Mouse (Mus musculus) megakaryocyte-erythroid progenitor cell, adult 5-6 weeks (primary cell): Measurements from ENCODE around the gene Rptor. TPM values are rescaled to one million over a fixed set of nuclear protein-coding genes. Genes with fewer than 3 reads are reported as not detected.

Source experiments
- ATAC-seq: replicated peaks from 2 replicates; pipeline ENCODE4 v1.8.0; 2016; ENCODE audit warnings: mild to moderate bottlenecking, inconsistent platforms; ENCODE audit not compliant: severe bottlenecking, poor library complexity, low FRiP score, low TSS enrichment
- total RNA-seq, 2 experiments: library from RNA; stranded (forward) in 1 of 2; stranded (reverse) in 1 of 2; fragments of 200-1000, 215-1000 nt in 1 of 2; fragments of >200 nt in 1 of 2; fragmentation: Nextera tagmentation in 1 of 2; gene quantifications; 2 replicates each; pipeline ENCODE4 v1.2.3; 2014 to 2017

The Rptor gene
- total RNA-seq, 2 experiments from 2014 or later, result 10.2 to 29.6 TPM

DNA sequence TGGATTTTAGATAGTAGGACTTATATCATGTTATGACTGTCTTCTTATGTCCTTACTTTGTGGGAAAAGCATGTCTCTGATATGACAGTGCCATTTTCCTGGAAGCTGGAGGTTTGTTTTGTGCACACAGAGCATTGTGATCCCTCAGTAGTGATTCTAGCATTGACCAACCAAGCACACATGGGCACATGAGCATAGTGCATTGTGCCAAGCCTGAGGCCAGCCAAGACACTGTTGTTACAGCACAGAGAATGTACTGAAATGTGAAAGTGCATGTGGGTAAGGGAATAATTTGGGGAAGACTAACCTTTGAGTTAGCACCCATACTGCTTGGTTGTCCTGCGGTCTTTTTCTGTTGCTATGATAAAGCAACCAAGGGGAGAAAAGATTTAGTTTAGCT is 191.3 kb downstream of the Rptor start:
- ATAC-seq, result no peak

DNA sequence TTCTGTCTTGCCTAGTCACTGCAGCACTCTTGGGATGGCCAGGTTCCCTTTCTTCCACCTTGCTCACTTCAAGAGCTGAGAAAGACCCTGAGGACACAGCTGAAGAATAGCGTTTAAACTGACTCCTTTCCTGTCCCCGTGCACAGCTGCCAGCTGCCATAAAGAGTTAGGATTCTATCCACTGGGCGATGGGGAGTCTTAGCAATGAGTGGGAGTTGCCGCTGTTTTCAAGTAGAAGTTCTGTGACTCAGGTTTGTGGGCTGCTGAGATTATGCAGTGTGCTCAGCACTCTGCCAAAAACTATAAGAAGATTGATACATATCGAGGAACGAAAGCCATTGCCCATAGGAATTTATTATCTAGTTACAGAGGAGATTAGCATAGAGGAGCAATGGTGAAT is 192.0 kb downstream of the Rptor start:
- ATAC-seq, result no peak

DNA sequence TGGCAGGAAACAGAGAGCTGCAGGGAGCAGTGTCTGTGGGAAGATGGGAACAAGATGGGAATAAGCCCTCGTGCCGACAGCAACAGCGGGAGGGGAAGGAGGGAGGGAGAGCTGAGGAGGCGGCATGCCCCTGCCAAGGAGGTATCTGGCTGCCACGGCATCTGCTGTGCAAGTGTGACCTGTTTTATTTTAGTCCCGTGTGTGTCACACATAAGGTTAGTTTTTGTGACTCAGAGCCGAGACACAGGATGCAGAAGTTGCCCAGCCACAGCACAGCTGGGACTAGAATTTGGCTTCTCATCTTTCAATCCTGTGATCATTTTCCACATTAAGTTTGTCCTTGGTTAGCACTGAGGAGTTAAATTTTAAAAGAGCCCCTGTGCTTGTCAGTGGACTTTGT is 193.7 kb downstream of the Rptor start:
- ATAC-seq, result no peak

DNA sequence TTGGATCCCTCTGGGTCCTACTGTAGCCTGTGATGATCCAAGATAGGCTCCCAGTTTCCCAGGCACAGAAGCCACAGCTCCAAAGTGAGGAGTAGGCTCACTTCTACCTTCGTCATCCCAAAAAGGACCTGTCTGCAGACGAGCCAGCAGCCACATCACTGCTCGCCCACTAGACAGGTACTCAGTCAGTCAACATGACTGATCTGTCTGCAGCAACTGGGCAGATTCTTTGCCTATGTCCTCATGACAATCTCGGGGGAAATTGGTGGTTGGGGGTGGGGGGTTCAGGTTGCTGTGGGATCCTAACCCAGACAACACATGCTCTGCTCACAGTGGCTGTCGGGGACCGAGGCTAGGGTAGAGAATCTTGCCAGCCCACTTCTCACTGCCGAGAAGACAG is 194.1 kb downstream of the Rptor start:
- no peak for ATAC-seq

DNA sequence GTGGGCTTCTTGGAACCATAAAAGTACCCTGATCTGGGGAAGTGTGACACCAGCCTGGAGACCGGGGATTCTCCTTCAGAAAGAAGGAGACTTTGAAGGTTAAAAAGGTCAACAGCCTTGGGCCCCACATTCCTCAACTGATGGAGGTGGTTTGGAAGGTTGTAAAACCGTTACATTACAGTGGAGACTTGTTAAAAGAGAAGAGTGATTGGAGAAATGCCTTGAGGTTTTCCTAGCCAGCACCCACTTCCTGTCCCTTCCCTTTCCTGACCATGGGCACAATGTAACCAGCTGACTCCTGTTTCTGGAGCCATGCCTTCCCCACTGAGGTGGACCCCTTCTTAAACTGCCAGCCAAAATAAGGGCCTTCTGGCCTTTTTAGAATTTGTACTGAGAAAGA is 196.8 kb downstream of the Rptor start:
- no peak for ATAC-seq

DNA sequence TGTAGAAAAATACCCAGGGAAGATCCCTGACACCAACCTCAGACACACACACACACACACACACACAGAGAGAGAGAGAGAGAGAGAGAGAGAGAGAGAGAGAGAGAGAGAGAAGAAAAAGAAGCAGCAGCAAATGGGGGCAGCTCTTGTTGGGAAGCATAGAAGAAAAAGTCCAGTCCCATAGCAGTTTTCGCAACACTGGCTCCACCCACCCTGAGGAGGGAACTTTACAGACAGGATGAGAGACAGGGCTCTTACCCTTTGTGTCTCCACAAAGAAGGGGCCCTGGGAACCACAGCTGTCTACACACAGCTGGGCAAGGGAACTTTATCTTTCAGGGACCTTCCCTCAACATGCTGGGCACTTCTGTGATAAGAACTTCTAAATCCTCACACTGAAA is 199.2 kb downstream of the Rptor start:
- no peak for ATAC-seq

DNA sequence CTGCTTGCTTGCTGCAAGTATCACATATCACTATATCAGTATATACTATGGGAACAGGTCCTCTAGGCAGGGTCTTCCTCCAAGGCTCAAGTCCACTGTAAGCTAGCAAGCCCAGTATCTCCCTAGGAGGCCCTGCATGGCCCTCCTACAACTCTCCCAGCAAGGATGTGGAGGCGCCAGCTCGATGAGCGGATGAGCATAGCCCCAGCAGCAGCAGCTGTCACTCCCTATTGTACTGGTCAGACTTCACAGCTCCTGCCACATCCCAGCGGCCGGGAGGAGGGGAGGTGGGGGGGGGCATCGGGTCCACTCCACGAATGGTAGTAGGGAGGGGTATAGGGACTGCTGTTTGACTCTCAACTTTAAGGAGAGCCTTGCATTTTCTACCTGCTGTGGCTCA is 200.2 kb downstream of the Rptor start:
- no peak for ATAC-seq

DNA sequence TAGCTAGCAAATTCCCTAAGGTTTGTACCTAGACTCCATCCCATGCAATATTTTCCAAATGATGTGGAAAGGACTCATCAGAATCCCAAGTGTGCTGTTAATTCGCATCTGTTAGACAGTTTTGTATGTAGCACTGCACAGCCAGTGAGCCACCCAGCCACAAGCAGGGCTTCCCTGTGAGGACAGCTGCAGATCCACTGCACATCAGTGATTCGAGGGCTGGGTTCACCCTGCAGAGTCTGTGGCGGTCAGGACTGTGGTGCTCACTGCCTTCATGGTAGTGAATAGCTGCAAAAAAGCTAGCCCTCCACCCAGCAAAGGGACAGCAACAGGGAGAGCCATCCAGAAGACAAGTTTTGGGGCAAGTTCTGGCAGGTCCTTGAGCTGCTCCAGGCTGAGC is 201.7 kb downstream of the Rptor start:
- ATAC-seq, result no peak

DNA sequence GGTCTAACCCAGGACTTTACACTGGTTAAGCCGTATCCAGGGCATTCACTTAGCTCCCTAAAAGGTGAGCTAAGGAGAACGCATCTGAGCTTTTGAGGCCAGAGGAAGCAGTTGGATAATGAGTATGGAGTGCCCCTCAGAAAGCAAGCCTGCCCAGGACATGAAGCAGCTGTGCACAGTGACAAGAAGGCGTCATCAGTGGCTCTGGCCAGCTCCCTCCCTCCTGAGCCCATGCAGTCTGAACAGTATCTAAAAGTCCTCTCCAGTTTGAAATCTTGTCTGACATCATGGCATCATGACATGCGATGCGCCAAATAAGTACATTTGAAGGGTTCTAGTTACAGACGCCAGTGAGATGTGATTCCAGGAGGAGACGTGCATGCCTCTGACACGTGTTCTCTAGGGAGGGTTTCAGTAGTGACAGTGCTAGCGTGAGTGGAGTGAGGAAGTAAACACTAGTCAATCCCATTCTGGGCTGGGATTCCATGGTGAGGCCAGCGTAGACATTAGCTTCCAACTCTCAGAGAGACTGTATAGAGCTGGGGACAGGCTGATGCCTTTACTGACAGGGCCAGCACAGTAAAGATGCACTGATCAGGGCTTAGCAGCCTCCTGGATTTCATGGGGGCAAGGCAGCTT is 202.5 kb downstream of the Rptor start:
- ATAC-seq, result no peak

DNA sequence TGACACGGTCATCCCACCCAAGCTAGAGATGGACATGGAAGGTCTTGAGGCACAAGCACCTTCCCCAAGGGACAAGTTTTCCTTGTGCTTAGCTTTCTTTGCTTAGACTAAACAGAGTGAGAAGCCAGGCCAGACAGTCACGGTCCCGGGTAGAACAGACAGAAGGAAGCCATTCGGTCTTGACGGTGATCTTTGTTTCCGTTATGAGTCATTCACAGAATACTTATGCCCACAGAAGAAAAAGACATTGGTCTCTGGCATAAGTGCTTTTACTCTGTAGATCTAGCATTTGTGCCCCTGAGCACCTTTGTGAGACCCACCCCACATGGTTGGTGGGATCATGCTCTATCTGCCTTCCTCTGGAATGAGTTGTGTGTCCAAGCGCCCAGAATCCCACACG is 203.8 kb downstream of the Rptor start:
- ATAC-seq, result no peak

DNA sequence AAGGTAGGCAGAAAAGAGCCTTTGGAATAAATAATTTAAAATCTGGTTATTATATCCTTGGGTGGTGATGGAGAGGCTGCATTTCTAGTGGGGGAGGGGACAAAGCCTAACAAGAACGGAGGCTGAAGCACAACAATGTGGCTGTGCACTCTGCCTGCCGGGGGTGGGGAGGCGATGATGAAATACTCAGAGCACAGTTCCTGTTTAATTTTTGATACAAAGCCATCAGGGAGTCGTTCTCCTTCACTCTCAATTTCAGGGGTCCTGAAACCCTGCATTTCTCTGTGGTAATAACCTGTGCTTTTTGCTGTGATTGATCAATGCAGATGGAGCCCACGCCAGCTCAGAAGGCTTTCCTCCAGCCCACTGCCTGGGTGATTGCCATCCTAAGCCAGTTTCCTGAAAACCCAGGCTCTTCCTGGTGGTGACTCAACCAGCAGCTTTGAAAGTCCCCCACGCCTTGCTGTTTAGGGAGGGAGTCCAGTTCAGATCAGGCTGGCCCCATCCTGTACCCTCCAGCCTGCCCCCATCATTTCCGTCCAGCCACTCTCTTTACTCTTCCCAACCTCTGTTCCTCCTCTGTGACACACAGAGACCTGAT is 204.8 kb downstream of the Rptor start:
- ATAC-seq, result no peak

DNA sequence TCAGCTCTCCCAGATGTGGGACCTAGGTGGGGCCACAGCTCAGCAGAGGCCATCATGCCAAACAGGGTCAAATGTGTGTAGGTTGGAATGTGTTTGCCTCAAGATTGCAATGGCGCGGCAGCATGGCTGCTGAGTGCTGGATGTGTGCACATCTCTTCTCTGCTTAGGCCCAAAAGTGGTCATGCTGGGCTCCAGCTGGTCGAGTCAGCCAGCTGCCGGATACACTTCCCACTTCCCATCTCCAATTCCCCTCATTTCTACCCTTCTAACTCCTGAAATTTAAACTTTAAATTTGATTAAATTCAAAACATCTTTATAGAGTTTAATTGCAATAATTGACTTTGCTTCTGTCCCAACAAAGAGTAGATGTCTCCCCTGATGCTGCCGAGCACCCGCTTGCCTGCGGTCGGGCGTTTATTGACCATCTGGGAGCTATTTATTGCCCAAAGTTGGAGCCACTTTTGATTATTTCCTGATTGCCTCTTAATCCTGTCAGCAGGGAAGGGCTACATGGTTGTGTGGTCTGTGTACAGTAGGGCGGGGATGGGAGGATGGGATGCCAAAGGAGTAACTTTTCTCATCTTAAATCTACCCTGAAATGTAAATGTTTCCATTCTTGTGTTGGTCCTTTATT is 206.1 kb downstream of the Rptor start:
- ATAC-seq, result no peak

DNA sequence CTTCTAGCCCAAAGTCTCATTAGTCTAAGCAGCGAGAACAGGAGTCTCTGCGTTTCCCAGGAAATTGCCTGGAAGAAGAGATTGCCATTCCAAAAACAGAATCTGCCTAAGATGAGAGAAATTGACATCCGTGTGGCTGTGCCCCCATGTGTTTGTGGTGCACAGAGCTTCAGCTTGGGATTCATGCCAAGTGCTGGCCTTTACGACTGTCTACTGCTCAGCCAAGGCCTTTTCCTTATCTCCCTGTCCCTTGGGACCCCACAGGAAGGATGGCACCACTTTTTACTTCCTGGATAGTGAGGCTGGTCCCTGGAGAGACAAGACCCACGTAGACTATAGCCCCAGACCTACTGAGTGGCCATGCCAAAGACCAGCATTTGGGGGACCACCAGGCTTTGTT is 206.6 kb downstream of the Rptor start:
- ATAC-seq, result no peak

DNA sequence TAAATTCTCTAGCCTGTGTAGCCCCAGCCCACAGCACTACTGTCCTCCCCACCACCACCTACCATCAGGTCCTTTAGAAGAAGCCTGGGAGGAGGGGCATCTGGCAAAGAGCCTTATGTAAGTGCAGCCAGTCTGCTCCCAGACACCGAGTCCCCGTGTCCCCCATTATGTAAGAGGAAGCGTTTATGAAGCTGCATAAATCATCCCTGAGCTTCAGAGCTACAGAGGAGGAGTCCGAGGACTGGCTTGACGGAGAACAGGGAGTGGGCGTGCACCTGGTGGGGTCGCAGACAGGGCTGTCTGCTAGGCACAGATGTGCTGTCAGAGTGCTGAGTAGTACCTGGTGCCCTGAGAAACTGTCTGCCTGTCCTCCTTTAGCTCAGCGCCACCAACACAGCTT is 208.3 kb downstream of the Rptor start:
- no peak for ATAC-seq

DNA sequence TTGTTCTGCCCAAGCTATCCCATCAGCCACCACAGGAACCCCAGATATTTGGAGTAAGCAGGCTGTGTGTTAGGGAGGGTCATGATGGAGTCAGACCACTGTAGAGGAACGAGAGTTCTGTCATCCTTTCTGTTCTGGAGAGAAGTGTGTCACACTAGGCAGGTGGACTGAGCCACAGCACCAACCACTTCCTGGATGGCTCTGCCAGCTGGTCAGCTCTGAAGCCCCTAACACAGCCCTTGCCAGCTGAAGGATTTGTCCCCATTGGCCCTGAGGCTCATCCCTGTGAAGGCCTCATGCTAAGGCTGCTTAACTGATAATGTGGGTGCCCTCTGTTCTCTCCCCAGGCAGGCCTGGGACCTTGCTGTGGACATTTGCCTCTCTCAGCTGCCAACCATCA is 208.9 kb downstream of the Rptor start:
- no peak for ATAC-seq

DNA sequence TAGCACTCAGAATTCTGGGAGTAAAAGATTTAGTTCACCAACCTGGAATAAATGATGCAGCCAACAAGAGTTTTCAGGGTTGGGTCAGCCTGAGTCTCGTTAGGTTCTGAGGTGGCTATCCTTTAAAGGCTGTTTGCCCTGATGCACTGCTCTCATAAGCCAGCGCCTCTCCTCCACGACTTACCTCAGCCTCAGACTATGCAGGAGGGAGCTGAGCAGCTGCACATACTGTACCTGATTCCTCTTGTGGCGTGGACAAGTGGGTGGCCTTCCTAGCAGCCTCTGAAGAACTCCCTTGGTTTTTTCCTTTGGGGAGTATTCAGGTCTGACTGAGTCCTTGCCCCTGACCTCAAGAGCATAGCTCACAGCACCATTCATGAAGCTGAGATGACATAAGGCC is 209.4 kb downstream of the Rptor start:
- no peak for ATAC-seq

DNA sequence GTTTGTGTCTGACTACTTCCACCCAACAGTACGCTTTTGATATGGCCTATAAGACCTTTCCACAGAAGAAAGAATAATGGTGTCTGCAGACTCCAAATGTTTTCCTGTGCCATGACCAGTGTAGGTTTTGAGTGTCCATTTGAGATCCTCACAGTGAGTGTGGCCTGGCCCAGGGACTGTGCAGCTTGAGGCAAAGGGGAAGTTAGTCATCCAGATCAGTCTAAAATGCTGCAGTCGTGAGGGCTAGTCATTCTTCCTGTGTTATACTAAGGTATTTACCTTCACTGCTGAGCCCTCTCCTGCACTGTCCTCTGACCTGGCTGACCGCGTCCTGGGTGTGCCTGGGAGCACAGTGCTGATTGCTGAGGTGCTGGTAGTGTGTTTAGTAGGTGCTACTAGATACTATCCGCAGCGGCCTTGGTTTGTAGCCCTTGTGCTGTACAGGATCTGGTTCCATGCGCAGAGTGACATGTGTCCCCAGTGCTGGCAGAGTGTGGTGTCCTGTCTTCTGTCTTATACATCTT is 211.4 kb downstream of the Rptor start:
- ATAC-seq, result no peak

DNA sequence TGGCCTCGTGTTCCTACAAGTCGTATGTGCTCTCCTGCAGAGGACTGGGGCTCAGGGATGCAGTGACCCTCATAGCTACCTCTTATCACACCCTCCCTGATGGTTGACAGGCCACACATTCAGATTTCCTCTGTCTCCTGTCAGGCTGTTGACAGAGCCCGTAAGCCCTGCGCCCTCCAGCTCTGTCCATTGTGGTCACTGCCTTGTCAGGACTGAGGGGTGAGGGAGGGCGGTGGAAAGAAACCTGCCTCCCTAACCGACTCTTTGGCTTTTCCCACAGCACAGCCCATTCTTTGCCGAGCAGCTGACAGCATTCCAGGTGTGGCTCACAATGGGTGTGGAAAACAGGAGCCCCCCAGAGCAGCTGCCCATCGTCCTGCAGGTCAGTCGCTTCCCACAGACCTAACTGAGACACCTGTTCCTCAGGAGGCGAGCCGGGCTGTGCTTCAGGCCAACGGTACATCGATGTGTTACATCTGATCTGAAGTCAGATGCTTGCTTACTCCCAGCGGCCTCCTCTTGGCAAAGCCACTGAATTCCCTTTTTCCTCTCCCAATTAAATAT is 214.2 kb downstream of the Rptor start:
- no peak for ATAC-seq

DNA sequence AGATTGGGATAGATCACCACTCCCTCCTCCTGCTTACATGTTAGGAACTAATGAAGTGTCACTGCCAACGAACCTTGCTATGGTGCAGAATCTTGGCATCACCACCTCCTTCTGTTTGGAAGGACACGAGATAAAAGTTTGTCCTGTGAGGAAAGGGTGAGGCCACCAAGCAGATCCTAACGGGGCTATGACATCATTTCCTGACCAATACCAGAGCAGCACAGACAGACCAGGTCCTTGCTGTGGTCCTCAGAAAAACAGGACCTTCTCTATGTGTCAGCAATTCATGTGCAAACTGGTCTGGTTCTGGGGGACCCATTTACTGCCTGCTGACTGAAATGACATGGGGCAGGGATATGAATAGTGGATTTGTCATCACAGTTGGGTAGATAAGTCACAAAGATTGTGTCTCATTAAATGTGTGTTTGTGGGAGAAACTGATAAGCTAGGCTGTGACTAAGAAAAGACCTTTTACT is 214.7 kb downstream of the Rptor start:
- peak; percentile 49 for ATAC-seq

DNA sequence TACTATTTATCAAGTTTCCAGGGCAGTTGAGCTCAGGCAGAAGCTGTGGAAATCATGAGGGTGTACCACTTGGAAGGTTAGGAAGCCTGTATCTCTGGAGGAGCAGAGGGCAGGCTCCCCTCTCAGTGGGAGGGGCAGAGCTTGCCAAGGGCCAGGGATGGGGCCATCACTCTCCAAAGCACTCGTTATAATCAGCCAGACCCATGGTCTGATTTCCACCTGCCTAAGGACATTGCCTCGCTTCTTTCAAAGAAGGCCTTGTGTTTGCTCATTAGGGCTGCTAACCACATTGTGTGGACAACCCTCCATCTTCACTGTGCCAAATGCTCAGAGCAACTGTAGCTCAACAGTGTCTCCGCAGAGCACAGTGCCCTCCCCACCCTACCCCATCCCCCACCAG is 215.2 kb downstream of the Rptor start:
- ATAC-seq, result peak; percentile 57

DNA sequence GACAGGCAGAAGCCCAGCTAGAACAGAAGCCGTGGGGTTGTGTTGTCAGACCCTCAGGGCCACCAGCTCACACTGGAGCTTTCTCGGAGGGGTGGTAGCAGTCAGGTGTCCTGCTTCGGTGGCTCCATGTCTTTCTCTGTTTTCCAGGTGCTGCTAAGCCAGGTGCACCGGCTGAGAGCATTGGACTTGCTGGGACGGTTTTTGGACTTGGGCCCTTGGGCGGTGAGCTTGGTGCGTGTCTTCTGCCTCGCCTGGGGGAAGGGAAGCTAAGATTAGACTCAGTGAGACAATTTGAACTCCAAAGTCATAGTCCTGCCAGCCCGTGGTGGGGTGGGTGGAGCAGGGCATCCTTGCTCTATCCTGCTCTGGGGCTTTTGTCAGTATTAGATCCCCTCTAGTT is 218.8 kb downstream of the Rptor start:
- no peak for ATAC-seq
